Mouse (Mus musculus): ENCODE results near the gene Astn1. TPM values are rescaled to one million over a fixed set of nuclear protein-coding genes. Genes with fewer than 3 reads are reported as not detected.

The Astn1 gene
- total and polyA plus RNA-seq, 3 experiments, result 0.64 to 1.0 (median 0.91) TPM

GRCm38 (mm10) chr1:158656986-158657385 lies 294.9 kb downstream of the Astn1 start:
- Histone ChIP-seq H3K27ac (no peak overlapping the region), H3K27me3 (ENCODE audit: control insufficient read depth, insufficient read depth, low read length) (no peaks in the 10 kb centered on the region), H3K36me3 (ENCODE audit: control insufficient read depth, insufficient read depth, low read length) (no peaks in the 10 kb centered on the region), H3K4me3 (no peak overlapping the region), H3K9ac (ENCODE audit: low read depth, low read length) (no peak overlapping the region), H3K4me1 (ENCODE audit: control insufficient read depth, insufficient read depth, low read length) (no peaks in the 10 kb centered on the region), H3K79me2 (replicated peaks; ENCODE audit: control insufficient read depth, insufficient read depth, low read length) (no peaks in the 10 kb centered on the region)
- no peak for TF ChIP-seq EP300 (IDR thresholded peaks at IDR 0.05; ENCODE audit: insufficient read depth, low read depth, low read length)
- TF ChIP-seq CTCF (IDR thresholded peaks at IDR 0.05), result no peak
- TF ChIP-seq POLR2A (IDR thresholded peaks at IDR 0.05; ENCODE audit: insufficient read depth, low read depth, low read length), result no peak
- WGBS, result 78% methylated on average over 6 of the region's 6 CpGs
- DNase-seq, result no peak
- intact Hi-C loops (cut with DNase I), result loop anchor here (10.0 kb wide), 2 partner anchors 312 to 912 kb away; no protein-coding TSS in a partner anchor

GRCm38 (mm10) chr1:158666001-158666400 lies 303.9 kb downstream of the Astn1 start:
- H3K27ac ChIP-seq, result no peak overlapping the region
- no peak for TF ChIP-seq POLR2A (IDR thresholded peaks at IDR 0.05; ENCODE audit: insufficient read depth, low read depth, low read length)
- TF ChIP-seq CTCF (IDR thresholded peaks at IDR 0.05), result no peak
- no peak for TF ChIP-seq EP300 (IDR thresholded peaks at IDR 0.05; ENCODE audit: insufficient read depth, low read depth, low read length)
- H3K27me3 ChIP-seq (ENCODE audit: control insufficient read depth, insufficient read depth, low read length), result no peaks in the 10 kb centered on the region
- no peaks in the 10 kb centered on the region for H3K79me2 ChIP-seq (replicated peaks; ENCODE audit: control insufficient read depth, insufficient read depth, low read length)
- intact Hi-C loops (cut with DNase I), result no loop called here
- no peaks in the 10 kb centered on the region for H3K4me1 ChIP-seq (ENCODE audit: control insufficient read depth, insufficient read depth, low read length)
- WGBS, result 60% methylated on average over 3 of the region's 3 CpGs
- H3K36me3 ChIP-seq (ENCODE audit: control insufficient read depth, insufficient read depth, low read length), result no peaks in the 10 kb centered on the region
- no peak for DNase-seq
- H3K4me3 ChIP-seq, result no peak overlapping the region
- no peak overlapping the region for H3K9ac ChIP-seq (ENCODE audit: low read depth, low read length)

GRCm38 (mm10) chr1:158669971-158670592 lies 308.0 kb downstream of the Astn1 start:
- H3K27me3 ChIP-seq (ENCODE audit: control insufficient read depth, insufficient read depth, low read length), result no peaks in the 10 kb centered on the region
- peak; percentile 21 to 60 for DNase-seq
- TF ChIP-seq EP300 (IDR thresholded peaks at IDR 0.05; ENCODE audit: insufficient read depth, low read depth, low read length) (no peak), CTCF (IDR thresholded peaks at IDR 0.05) (peak; percentile 89), POLR2A (IDR thresholded peaks at IDR 0.05; ENCODE audit: insufficient read depth, low read depth, low read length) (no peak)
- WGBS, result 41% methylated on average over 3 of the region's 3 CpGs
- no peaks in the 10 kb centered on the region for H3K4me1 ChIP-seq (ENCODE audit: control insufficient read depth, insufficient read depth, low read length)
- H3K4me3 ChIP-seq, result no peak overlapping the region
- no peaks in the 10 kb centered on the region for H3K79me2 ChIP-seq (replicated peaks; ENCODE audit: control insufficient read depth, insufficient read depth, low read length)
- no peak overlapping the region for H3K9ac ChIP-seq (ENCODE audit: low read depth, low read length)
- intact Hi-C loops (cut with DNase I), result loop anchor here (1.0 kb wide), 2 partner anchors 283 to 465 kb away; no protein-coding TSS in a partner anchor
- H3K36me3 ChIP-seq (ENCODE audit: control insufficient read depth, insufficient read depth, low read length), result no peaks in the 10 kb centered on the region
- H3K27ac ChIP-seq, result no peak overlapping the region

GRCm38 (mm10) chr1:158687726-158688125 lies 325.7 kb downstream of the Astn1 start:
- Histone ChIP-seq H3K27ac (no peak overlapping the region), H3K36me3 (ENCODE audit: control insufficient read depth, insufficient read depth, low read length) (no peaks in the 10 kb centered on the region), H3K27me3 (ENCODE audit: control insufficient read depth, insufficient read depth, low read length) (no peaks in the 10 kb centered on the region), H3K79me2 (replicated peaks; ENCODE audit: control insufficient read depth, insufficient read depth, low read length) (no peaks in the 10 kb centered on the region), H3K4me1 (ENCODE audit: control insufficient read depth, insufficient read depth, low read length) (no peaks in the 10 kb centered on the region), H3K9ac (ENCODE audit: low read depth, low read length) (no peak overlapping the region), H3K4me3 (no peak overlapping the region)
- intact Hi-C loops (cut with DNase I), result no loop called here
- 42% methylated on average over 1 of the region's 1 CpGs for WGBS
- TF ChIP-seq EP300 (IDR thresholded peaks at IDR 0.05; ENCODE audit: insufficient read depth, low read depth, low read length) (no peak), POLR2A (IDR thresholded peaks at IDR 0.05; ENCODE audit: insufficient read depth, low read depth, low read length) (no peak), CTCF (IDR thresholded peaks at IDR 0.05) (no peak)
- DNase-seq, result no peak

DNA sequence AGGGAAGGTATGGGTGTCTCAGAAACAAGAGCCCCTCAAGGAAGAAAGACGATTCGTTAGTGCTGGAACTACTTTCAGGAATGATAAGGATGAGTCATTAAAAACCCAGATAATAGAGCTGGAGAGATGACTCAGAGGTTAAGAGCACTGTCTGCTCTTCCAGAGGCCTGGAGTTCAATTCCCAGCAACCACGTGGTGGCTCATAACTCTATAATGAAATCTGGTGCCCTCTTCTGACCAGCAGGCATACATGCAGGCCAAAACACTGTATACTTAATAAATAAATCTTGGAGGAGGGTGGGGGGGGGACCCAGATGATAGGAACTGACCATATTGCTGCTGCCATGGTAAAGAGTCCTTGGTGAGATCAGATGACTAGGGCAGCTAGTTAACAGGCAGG lies 335.4 kb downstream of the Astn1 start:
- no peak for DNase-seq
- no peak for TF ChIP-seq CTCF (IDR thresholded peaks at IDR 0.05)
- TF ChIP-seq POLR2A (IDR thresholded peaks at IDR 0.05; ENCODE audit: insufficient read depth, low read depth, low read length), result no peak
- TF ChIP-seq EP300 (IDR thresholded peaks at IDR 0.05; ENCODE audit: insufficient read depth, low read depth, low read length), result no peak
- no peaks in the 10 kb centered on the region for H3K27me3 ChIP-seq (ENCODE audit: control insufficient read depth, insufficient read depth, low read length)
- no peak overlapping the region for H3K27ac ChIP-seq
- H3K4me3 ChIP-seq, result no peak overlapping the region
- no peaks in the 10 kb centered on the region for H3K36me3 ChIP-seq (ENCODE audit: control insufficient read depth, insufficient read depth, low read length)
- no peaks in the 10 kb centered on the region for H3K4me1 ChIP-seq (ENCODE audit: control insufficient read depth, insufficient read depth, low read length)
- H3K9ac ChIP-seq (ENCODE audit: low read depth, low read length), result no peak overlapping the region
- H3K79me2 ChIP-seq (replicated peaks; ENCODE audit: control insufficient read depth, insufficient read depth, low read length), result no peaks in the 10 kb centered on the region
- 38% methylated on average over 3 of the region's 3 CpGs for WGBS
- intact Hi-C loops (cut with DNase I), result no loop called here

DNA sequence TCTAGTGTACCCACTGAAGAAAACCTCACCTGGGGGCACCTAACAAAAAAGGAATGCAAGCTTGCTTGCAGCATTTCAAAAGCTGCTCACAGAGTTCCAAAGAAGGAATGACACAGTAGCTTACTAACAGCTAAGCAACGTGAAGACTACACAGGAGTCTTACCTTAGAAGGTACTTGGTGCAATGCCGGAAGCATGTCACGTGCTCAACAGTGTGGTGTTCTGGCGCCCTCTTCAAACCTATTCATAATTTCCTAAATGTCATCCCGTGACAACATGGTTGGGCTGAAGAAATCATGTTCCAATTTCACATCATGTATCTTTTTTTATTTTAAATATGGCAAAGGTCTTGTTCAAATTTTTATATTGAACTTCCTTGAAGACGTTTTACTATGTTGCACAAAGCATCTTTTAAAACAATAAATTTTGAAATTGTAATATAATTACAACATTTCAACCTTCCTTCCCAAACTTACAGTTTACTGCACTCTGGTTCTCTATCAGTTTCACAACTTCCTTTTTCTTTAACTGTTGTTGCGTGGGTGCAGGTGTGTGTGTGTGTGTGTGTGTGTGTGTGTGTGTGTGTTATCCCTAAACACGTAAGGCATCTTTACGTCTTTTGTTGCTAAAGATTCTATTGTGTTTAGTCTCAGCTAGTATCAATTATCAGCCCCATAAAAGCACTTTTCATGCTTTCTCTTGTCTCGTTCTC lies 335.9 kb downstream of the Astn1 start:
- Histone ChIP-seq H3K4me3 (no peak overlapping the region), H3K9ac (ENCODE audit: low read depth, low read length) (no peak overlapping the region), H3K4me1 (ENCODE audit: control insufficient read depth, insufficient read depth, low read length) (no peaks in the 10 kb centered on the region), H3K27ac (no peak overlapping the region), H3K27me3 (ENCODE audit: control insufficient read depth, insufficient read depth, low read length) (no peaks in the 10 kb centered on the region), H3K36me3 (ENCODE audit: control insufficient read depth, insufficient read depth, low read length) (no peaks in the 10 kb centered on the region), H3K79me2 (replicated peaks; ENCODE audit: control insufficient read depth, insufficient read depth, low read length) (no peaks in the 10 kb centered on the region)
- 82% methylated on average over 10 of the region's 10 CpGs for whole genome bisulfite sequencing
- TF ChIP-seq CTCF (IDR thresholded peaks at IDR 0.05) (no peak), EP300 (IDR thresholded peaks at IDR 0.05; ENCODE audit: insufficient read depth, low read depth, low read length) (no peak), POLR2A (IDR thresholded peaks at IDR 0.05; ENCODE audit: insufficient read depth, low read depth, low read length) (no peak)
- intact Hi-C loops (cut with DNase I), result no loop called here
- DNase-seq, result no peak

Data from heart, adult 2 months (tissue).